Mouse (Mus musculus): ENCODE results near the gene Pramef8. TPM values are rescaled to one million over a fixed set of nuclear protein-coding genes. Genes with fewer than 3 reads are reported as not detected.
"Not testable (repeated sequence)": the region's sequence is repeated elsewhere in the genome, so short reads cannot be mapped to it uniquely, and the experiment has no call there.

Pramef8 gene
- 10 to 100 TPM; 10.4 to 15.2 (median 11.8) TPM for total RNA-seq (2022)

DNA sequence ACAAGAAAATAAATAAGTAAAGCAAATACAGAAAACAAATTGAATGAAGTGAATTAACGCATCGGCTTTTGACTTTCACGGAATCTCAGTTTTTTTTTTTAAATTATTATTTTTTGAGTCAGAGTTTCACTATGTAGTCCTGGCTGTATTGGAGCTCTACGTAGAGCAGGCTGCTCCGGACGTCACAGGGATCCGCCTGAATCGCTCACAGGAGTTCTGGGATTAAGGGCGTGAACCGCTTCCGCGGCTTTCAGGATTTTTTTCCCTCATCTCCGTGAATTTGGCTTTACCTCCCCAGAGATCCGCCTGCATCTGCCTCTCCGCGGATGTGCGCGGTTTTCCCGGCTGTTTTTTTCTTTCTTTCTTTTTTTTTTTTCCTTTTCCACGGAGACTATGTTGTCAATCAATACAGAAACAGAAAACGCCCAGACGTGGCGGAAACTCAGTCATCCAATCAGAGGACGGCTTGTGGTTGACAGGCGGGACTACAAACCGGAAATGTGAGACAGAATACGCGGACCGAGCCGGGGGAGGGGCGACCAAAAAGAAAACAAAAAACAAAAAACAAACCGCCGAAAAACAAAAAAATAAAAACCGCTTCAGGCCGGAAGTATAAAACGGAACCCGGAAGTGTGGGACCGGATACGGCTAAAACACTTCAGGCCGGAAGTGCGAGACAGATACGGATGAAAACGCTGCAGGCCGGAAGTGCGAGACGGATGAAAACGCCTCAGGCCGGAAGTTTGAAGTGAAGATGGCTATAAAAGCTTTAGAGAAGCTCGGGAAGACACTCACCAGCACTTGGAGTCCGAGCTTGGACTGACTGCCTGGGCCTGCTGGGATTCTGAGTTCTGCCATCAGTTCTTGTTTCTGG lies at the start of gene Pramef8:
Pramef8 (plus strand) TSS at position 208 of the 874 bp plus-strand sequence.
- peak; percentile 87 for DNase-seq (ENCODE audit: low spot score in 2 of 2)

DNA sequence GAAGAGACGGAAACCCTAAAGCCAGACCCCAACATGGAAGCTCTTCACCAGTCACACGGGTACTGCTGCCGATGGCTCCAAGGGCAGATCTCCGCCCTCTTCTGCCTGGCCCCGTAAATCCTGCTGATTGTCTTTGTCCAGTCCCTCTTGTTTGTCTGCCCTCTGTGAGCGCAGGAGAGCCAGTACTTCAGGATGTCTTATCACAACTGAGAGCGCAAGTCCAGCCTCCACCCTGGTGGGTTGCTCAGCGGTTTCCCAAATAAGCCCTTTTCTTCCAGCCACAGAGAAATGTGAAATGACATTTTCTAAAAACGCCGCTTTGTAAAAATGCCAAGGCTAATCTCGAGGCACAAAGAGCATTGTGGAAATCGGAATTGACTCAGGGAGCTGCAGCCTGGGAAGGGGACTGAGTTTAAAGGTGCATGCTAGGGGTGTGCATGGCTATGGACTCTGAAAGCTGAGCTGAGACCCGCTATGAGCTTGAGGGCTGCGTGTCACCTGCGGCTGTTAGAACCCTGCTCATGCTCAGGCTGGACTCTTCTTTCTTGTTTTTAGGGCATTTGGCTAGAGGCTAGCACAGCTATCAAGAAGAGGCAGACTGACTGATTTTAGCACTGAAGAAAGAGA lies 45.7 kb upstream of the Pramef8 start:
- no peak for DNase-seq (ENCODE audit: low spot score in 2 of 2)

DNA sequence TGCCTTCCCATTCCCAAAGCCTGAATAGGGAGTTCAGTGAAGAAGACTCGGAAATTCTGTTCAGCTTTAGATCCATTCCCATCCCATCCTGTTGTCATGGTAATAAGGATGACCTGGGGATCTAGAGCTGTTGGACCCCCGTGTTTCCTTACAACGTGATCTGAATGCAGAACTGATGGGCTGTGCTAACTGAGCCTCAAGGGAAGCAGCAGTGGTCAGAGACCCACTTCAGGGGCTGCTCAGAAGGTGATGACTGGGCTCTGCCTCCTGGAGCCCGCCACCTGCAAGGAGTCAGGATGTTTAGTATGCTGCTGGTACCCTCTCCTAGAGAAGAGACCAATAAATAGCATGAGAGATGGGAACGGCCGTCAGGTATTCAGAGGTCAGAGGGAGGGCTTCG lies 32.7 kb upstream of the Pramef8 start:
- DNase-seq (ENCODE audit: low spot score in 2 of 2): no peak

DNA sequence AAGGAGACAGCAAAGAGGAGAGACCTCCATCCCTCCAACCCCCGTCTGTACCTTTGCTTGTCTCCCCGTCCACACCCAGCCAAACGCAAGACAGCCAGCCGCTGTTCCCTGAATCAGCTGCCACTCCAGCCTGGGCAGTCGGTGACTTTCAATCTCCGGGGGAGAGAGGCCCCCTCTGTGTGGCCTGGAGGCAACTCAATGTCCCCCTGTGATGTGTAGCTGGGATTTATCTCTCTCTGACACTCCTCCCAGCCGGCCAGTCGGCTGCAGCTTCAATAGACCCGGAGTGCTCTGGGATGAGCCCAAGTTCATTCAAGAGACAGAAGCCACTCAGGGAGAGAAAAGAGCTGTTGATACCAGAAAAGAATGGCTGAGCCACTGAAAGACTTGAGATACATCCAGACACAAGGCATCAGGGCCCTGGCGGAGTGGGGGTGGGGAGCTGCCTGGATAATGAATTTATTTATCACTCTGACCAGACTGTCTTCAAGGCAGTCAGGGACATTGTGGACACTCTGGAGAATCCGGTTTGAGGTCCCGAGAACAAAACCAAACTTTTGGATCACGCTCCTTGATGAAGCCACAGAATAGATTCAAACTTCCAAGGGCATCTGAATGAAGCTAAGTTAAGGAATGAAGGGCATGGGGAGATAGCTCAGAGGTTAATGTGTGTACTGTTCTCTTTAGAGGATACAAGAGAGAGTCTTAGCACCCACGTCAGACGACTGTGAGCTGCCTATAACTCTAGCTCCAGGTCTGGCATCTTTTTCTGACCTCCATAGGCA lies 32.1 kb upstream of the Pramef8 start:
- no peak for DNase-seq (ENCODE audit: low spot score in 2 of 2)

DNA sequence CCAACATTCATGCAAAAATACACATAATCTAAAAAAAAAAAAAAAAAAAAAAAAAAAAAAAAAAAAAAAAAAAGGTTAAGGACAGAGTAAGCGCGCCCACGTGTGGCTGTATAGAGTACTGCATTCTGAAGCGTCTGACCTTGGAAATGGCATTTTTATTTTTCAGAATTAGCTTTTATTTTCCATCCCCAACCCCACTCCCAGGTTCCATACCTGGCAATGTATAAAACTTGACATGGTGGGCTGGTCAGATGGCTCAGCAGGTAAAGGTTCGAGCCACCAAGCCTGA lies 31.6 kb upstream of the Pramef8 start:
- no peak for DNase-seq (ENCODE audit: low spot score in 2 of 2)

DNA sequence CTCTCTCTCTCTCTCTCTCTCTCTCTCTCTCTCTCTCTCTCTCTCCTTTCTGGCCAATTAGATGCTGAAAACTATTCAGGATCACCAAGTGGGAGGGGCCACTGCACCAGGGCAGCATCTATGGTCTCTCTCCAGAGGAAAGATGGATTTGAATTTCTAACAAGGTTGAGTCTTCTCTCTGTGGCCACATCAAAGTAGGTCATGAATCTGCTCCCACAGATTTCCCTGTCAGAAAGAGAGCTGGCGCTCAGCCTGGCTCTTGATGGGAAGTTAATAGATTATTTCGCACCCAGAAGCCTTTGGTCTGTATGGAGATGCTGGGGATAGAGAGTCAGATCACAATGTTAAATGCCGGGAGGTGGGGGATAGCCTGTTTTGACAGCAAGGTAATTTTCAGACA lies 30.1 kb upstream of the Pramef8 start:
- DNase-seq (ENCODE audit: low spot score in 2 of 2): no peak

DNA sequence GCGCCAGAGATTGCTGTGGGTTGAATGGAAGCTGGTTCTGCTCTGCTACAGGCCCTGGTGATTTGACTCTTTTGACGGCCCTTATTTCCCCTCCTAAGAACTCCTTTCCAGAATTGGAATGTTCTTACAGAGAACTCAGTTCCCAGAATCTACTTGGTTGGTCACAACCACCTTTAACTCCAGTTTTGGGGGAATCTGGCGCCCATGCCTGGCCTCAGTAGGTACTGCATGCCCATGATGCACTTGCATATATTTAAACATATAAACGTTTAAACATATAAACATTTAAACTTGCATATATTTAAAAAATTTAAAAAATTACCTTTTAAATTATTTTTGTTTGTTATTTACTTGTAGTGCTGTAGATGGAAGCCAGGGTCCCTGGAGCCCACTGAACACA lies 28.6 kb upstream of the Pramef8 start:
- DNase-seq (ENCODE audit: low spot score in 2 of 2): no peak

DNA sequence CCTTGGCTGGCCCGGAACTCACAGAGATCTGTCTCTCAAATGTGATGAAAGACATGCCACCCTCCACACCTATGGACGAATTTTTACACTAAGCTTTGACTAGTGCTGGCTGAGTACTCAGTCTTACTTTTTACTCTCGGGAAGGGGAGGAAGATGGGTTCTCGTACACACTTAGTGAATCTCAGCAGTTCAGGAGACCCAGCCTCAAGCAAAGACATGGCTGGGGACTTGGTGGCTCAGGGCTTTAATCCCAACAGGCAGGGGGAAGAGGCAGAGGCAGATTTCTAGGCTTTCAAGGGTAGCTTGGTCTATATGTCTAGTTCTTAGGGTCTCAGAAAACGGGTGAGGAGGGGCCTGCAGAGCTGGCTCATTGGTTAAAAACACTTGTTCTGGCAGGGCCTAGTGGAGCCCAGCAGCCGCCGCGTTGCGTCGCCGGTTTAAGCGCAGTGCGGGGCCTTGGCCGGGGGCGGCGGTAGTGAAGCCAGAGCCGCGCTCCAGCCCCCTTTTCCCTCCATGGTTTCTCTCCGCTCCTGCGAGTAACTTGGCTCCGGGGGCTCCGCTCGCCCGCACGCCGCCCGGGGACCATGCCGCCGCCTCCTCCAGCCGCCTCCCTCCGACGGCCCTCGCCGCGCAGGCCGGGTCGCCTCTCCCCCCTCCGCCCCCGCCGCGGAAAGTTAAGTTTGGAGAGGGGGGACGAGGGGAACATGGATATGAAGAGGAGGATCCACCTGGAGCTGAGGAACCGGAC lies 23.1 kb upstream of the Pramef8 start:
- no peak for DNase-seq (ENCODE audit: low spot score in 2 of 2)

DNA sequence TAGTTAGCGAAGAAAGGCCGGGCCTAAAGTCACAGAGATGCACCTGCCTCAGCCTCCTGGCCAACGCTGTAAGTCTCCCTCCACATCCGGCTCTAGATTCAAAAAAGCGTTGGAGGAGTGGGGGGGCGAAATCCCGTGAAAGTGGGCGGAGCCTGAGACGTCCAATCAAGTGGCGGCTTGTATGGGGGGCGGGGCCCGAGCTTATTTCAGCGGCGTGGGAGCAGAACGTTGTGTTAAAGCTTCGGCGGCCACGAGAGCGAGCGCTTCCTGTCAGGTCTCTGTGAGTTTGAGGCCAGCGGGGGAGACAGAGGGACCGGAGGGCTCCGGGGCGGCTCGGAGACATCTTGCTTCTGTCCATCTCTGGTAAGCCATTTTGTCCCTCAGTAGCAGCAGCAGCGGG lies 18.0 kb upstream of the Pramef8 start, which contains the start of gene Pramel1:
Pramel1 (plus strand) TSS at position 248 of the 400 bp plus-strand sequence.
- no peak for DNase-seq (ENCODE audit: low spot score in 2 of 2)

DNA sequence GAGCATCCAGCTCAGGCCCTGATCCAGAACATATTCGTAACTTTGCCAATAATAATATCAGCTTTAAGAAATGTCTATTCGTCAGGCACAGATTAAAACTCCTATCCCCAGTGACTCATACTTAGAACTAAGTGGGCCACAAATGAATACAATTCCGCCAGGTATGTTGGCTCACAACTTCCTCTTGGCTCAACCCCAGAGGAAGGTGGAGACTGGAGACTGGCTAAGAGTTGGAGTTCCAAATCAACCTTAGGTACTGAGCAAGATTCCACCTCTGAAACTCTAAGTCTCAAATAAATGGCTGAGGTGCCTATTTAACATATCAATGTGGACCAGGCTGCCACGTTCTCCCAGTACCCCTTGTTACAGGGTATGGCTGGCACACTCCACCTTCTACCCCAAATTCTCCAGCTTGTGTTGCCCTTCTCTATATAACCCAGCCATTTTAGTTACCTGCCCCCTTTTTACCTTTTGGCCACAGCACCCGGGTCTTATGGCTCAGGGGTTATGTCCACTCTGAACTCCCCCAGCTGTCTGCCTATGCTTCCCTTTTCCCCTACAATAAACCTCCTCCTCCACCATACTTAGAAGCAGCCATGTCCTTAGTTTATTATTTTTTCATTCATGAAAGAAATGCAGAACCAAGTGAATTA lies 534 bp upstream of the Pramef8 start:
- DNase-seq (ENCODE audit: low spot score in 2 of 2): no peak

DNA sequence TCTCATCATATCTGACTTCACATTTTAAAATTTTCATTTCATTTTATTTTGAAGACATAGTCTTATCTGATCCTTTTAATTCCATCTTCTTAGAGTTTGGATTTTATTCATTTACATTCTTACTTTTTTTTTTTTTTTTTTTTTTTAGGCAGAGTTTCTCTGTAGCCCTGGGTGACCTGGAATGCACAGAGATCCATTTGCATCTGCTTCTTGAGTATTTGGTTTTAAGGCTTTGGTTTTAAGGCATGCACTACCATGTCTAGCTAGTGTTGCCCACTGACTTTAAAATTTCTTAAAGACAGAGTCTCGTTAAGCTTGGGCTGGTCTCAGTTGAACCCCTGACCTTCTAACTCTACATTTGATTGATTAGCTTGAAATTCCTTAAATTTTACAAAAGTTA lies 1.4 kb downstream of the Pramef8 start:
- no peak for DNase-seq (ENCODE audit: low spot score in 2 of 2)

DNA sequence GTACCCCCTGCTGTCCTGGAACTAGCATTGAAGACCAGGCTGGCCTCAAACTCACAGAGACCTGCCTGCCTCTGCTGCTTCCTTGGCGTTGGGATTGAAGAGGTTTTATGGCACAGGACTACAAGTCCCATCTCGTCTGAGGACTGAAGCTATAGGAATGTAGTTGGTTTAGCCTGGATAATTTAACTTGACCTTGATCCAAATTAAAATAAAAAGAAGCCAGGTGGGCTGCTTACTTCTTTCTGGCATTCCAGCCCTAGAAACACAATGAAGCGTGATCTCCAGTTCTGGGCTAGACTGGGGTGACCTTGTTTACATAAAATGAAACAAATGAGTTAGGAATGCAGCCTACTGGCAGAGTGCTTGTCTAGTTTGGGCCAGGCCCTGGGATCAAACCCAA lies 1.9 kb downstream of the Pramef8 start:
- DNase-seq (ENCODE audit: low spot score in 2 of 2): no peak

DNA sequence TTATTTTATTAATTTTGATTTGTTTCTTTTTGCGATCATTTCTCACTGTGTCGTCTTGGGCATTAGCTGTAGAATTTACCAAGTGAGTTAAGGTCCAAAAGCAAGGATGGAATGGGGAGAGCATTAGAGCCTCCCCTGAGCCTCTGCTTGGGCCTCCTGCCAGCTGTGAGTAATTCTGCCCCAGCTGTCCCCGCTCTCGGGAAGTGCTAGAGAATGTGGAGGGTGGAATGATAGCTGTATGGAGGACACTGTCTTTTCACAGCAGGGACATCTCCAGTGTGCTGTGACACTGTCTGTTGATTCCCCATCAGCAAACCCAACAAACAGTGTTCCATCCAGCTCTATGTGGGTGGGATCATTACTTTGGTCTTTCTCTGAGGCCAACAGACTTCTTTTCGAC lies 14.5 kb downstream of the Pramef8 start:
- DNase-seq (ENCODE audit: low spot score in 2 of 2): not testable (repeated sequence)

DNA sequence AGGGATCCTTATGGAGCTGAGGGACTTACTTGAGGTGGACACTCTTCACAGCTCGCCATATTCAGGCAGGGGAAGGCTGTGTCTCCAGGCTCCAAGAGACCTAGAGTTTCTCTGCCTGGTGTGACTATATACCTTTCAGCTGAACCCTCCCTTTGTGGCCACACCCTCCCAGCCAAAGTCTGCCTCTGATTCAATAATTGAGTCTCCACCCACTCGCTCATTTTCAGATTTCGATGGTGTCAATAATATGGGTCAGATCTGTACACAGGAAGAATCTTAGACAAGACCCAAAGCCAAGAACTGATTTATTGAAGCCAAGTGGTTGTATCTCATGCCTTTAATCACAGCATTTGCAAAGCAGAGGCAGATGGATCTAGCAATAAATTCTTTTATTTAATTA lies 38.0 kb downstream of the Pramef8 start, which contains the start of gene Oog4:
Oog4 (minus strand) TSS at position 101 of the 400 bp plus-strand sequence.
- DNase-seq (ENCODE audit: low spot score in 2 of 2): no peak

Other genes starting within 250 kb of the Pramef8 start
- gene Prdm2, start 199.4 kb upstream of the Pramef8 start, total RNA-seq (2022): 10 to 100 TPM; 35.9 to 40.1 (median 39.0) TPM
- 10 to 100 TPM; 15.2 to 25.6 (median 19.6) TPM for gene Pdpn, start 112.9 kb upstream of the Pramef8 start, total RNA-seq (2022)
- gene Lrrc38, start 62.7 kb upstream of the Pramef8 start, total RNA-seq (2022): 1 to 10 TPM; 1.5 to 2.2 (median 1.8) TPM
- gene Pramel1, start 18.0 kb upstream of the Pramef8 start, total RNA-seq (2022): under 1 TPM in 2 of 4 experiments, not detected in 2; 0.13 TPM
- not detected for gene Oog4, start 37.9 kb downstream of the Pramef8 start, total RNA-seq (2022)
- not detected for gene Gm13043, start 98.9 kb downstream of the Pramef8 start, total RNA-seq (2022)
- not detected for gene Gm13040, start 123.5 kb downstream of the Pramef8 start, total RNA-seq (2022)
- gene BC080695, start 139.3 kb downstream of the Pramef8 start, total RNA-seq (2022): not detected
- gene Gm13057, start 139.3 kb downstream of the Pramef8 start, total RNA-seq (2022): not detected
- gene Gm13083, start 202.6 kb downstream of the Pramef8 start, total RNA-seq (2022): not detected
- gene Gm13088, start 244.8 kb downstream of the Pramef8 start, total RNA-seq (2022): not detected

Measured in left cerebral cortex, adult 8-10 months (tissue).